Mouse (Mus musculus): ENCODE measurements at regions not wholly inside any gene's neighbourhood (a gene's known extent, or its start where the extent isn't known, plus 50 kb on each side); places are given as distances from the start of the nearest gene placed in this dataset.

GRCm38 (mm10) chr12:12588771-12589370, 326.9 kb downstream of the Fam49a start:
- WGBS, result 71% methylated on average over 5 of the region's 5 CpGs
- no peaks in the 10 kb centered on the region; the same call in 1 of the 2 replicates for H3K4me1 ChIP-seq (ENCODE audit: control insufficient read depth, insufficient read depth, low read length)
- TF ChIP-seq CTCF (IDR thresholded peaks at IDR 0.05; ENCODE audit: control insufficient read depth, insufficient read depth, low read length), result no peak
- no peak for TF ChIP-seq POLR2A (IDR thresholded peaks at IDR 0.05; ENCODE audit: borderline replicate concordance, control insufficient read depth, low read depth, low read length)
- H3K4me3 ChIP-seq (replicated peaks; ENCODE audit: control insufficient read depth, low read depth, low read length), result no peak overlapping the region
- no peak overlapping the region for H3K27ac ChIP-seq (ENCODE audit: control insufficient read depth, insufficient read depth, low read depth, low read length, poor library complexity)

DNA sequence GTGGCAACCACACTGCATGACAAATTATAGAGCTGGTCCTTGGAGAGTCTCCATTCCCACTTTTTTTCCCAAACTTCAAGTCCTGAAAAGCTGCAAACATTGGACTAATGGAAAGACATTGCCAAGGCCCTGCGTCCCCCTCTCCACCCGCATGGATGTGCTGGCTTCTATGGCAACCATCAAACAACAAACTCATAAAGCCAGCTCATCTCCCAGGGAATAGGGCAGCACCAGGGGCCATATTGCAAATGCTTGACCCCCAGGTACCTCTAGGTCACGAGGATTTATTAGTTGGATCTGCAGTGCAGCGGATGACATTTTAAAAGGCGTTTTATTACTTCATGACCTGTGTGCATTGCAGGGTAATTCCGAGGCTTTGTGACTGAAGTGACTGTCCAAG, 324.5 kb downstream of the Fam49a start:
- no peak for TF ChIP-seq POLR2A (IDR thresholded peaks at IDR 0.05; ENCODE audit: borderline replicate concordance, control insufficient read depth, low read depth, low read length)
- no peak for TF ChIP-seq CTCF (IDR thresholded peaks at IDR 0.05; ENCODE audit: control insufficient read depth, insufficient read depth, low read length)
- no peak overlapping the region for H3K4me3 ChIP-seq (replicated peaks; ENCODE audit: control insufficient read depth, low read depth, low read length)
- no peak overlapping the region for H3K27ac ChIP-seq (ENCODE audit: control insufficient read depth, insufficient read depth, low read depth, low read length, poor library complexity)
- 85% methylated on average over 6 of the region's 6 CpGs for WGBS
- no peaks in the 10 kb centered on the region; the same call in 1 of the 2 replicates for H3K4me1 ChIP-seq (ENCODE audit: control insufficient read depth, insufficient read depth, low read length)

DNA sequence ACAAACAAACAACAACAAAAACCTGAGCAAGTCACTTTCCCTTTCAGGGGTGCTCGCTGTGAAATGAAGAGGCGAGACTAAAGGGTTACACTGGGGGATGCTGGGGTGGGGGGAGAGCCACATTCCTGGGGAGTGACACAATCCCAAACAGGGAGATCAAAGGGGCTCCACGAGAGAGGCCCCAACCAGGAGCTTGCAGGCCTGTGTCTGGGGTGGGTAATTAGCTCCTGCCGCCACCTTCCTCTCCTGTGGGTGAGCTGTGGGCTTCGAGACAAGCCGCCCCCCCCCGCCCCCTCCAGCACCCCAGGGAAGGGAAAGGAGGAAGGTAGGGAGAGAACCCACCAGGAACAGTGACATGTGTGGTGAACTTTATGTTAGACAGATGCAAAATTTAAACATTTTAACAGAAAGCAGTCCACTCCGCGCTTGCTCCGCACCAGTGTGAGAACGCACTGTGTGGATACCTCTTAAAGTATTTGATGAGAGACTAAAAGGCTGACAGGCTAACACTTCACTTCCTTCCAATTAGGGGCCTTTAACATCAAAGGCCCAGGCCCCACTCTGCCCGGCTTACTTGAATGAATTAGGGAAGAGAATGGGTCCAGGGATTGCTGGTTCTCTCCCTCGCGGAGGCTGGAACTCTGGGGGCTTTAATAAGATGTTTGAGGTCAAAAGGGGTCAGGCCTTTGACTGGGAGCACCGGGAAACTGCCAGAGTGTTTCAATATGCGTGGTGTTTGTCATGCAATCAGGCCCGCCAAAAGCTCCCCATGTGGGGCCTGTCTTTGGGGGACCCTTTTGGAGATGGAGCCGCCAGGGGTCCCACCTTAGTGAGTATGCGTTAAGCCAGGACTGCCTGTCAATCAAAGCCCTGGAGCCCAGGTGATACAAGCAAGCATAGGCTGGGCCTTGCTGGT, 319.6 kb downstream of the Fam49a start:
- 68% methylated on average over 19 of the region's 19 CpGs for WGBS

DNA sequence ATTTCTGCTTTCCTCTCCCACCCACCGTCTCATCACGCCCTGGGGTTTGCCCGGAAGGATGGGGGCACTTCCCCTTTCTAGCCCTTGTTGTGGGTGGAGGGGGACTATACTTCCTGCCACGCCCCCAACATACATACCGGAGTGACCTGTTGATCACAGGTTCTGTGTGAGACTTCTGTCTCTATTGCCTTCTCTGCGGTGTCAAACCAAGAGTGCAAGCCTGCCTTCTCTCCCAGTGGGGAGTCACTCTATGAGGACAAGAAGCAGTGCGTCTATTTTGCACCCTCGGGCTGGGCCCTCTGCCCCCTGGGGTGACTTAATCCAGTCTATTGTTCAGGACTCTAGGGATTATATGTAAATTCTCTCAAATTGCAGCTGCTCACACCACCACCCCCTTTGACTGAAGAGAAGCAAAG, 318.8 kb downstream of the Fam49a start:
- H3K27ac ChIP-seq (ENCODE audit: control insufficient read depth, insufficient read depth, low read depth, low read length, poor library complexity), result peak overlapping the region; percentile 95
- peaks cover 2% of the 10 kb centered on the region; the same call in 1 of the 2 replicates for H3K4me1 ChIP-seq (ENCODE audit: control insufficient read depth, insufficient read depth, low read length)
- TF ChIP-seq POLR2A (IDR thresholded peaks at IDR 0.05; ENCODE audit: borderline replicate concordance, control insufficient read depth, low read depth, low read length), result no peak
- TF ChIP-seq CTCF (IDR thresholded peaks at IDR 0.05; ENCODE audit: control insufficient read depth, insufficient read depth, low read length), result no peak
- 2% methylated on average over 8 of the region's 8 CpGs for WGBS
- peak overlapping the region; percentile 26 for H3K4me3 ChIP-seq (replicated peaks; ENCODE audit: control insufficient read depth, low read depth, low read length)

More for the DNA sequence above, 319.6 kb downstream of the Fam49a start:
- Histone ChIP-seq H3K4me3 (replicated peaks; ENCODE audit: control insufficient read depth, low read depth, low read length) (no peak overlapping the region), H3K4me1 (ENCODE audit: control insufficient read depth, insufficient read depth, low read length) (peaks cover 2% of the 10 kb centered on the region; the same call in 1 of the 2 replicates), H3K27ac (ENCODE audit: control insufficient read depth, insufficient read depth, low read depth, low read length, poor library complexity) (peak overlapping the region; percentile 95)
- TF ChIP-seq POLR2A (IDR thresholded peaks at IDR 0.05; ENCODE audit: borderline replicate concordance, control insufficient read depth, low read depth, low read length), result no peak
- no peak for TF ChIP-seq CTCF (IDR thresholded peaks at IDR 0.05; ENCODE audit: control insufficient read depth, insufficient read depth, low read length)

GRCm38 (mm10) chr12:12578278-12578677, 316.3 kb downstream of the Fam49a start:
- H3K4me1 ChIP-seq (ENCODE audit: control insufficient read depth, insufficient read depth, low read length), result peaks cover 2% of the 10 kb centered on the region; the same call in 1 of the 2 replicates
- H3K4me3 ChIP-seq (replicated peaks; ENCODE audit: control insufficient read depth, low read depth, low read length), result no peak overlapping the region
- TF ChIP-seq CTCF (IDR thresholded peaks at IDR 0.05; ENCODE audit: control insufficient read depth, insufficient read depth, low read length) (no peak), POLR2A (IDR thresholded peaks at IDR 0.05; ENCODE audit: borderline replicate concordance, control insufficient read depth, low read depth, low read length) (no peak)
- 33% methylated on average over 7 of the region's 7 CpGs for WGBS
- H3K27ac ChIP-seq (ENCODE audit: control insufficient read depth, insufficient read depth, low read depth, low read length, poor library complexity), result no peak overlapping the region

DNA sequence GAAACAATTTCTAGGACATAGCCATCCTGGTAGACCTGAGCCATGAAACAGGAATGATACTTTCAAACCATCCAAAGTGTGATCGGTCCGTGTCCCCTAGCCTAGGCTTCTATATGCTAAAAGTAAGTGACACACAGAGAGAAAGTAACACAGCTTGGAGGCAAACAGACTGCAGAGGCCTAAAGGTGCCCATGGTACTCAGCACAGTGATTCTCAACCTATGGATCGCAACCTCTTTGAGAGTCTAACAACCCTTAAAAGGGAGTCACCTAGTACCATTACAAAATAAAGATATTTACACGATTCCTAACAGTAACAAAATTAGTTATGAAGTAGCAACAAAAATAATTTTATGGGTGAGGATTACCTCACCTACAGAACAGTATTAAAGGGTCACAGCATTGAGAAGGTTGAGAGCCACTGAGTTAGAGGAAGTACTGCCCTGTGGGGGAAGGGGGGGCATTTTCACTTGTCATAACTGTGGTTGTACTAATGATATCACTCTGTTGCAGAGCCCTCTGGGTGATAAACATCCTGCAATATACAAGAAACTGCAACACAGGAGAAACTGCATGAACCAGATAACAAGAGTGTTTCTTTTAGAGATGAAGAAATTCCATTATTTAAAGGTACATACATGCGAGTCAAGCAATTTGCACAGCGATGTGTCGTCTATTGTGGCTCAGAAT, 308.8 kb downstream of the Fam49a start:
- no peak overlapping the region for H3K27ac ChIP-seq (ENCODE audit: control insufficient read depth, insufficient read depth, low read depth, low read length, poor library complexity)
- no peak overlapping the region for H3K4me3 ChIP-seq (replicated peaks; ENCODE audit: control insufficient read depth, low read depth, low read length)
- no peak for TF ChIP-seq CTCF (IDR thresholded peaks at IDR 0.05; ENCODE audit: control insufficient read depth, insufficient read depth, low read length)
- no peak for TF ChIP-seq POLR2A (IDR thresholded peaks at IDR 0.05; ENCODE audit: borderline replicate concordance, control insufficient read depth, low read depth, low read length)
- no peaks in the 10 kb centered on the region; the same call in 1 of the 2 replicates for H3K4me1 ChIP-seq (ENCODE audit: control insufficient read depth, insufficient read depth, low read length)
- 45% methylated on average over 7 of the region's 7 CpGs for WGBS

- TF ChIP-seq CTCF (IDR thresholded peaks at IDR 0.05; ENCODE audit: control insufficient read depth, insufficient read depth, low read length) (no peak), POLR2A (IDR thresholded peaks at IDR 0.05; ENCODE audit: borderline replicate concordance, control insufficient read depth, low read depth, low read length) (no peak)
- 86% methylated on average over 3 of the region's 3 CpGs for WGBS
- no peak overlapping the region for H3K27ac ChIP-seq (ENCODE audit: control insufficient read depth, insufficient read depth, low read depth, low read length, poor library complexity)
- H3K4me3 ChIP-seq (replicated peaks; ENCODE audit: control insufficient read depth, low read depth, low read length), result no peak overlapping the region
- no peaks in the 10 kb centered on the region; the same call in 1 of the 2 replicates for H3K4me1 ChIP-seq (ENCODE audit: control insufficient read depth, insufficient read depth, low read length)
These were observed 305.8 kb downstream of the Fam49a start for GRCm38 (mm10) chr12:12567734-12568104.
